Mouse (Mus musculus) retina, postnatal 7 days (tissue): ENCODE measurements around the gene Myl4.

Experiments used
- DNase-seq: peaks from one replicate; pipeline ENCODE4 v3.0.0-alpha.2; 2012; ENCODE audit warnings: low read depth, low spot score

Gene Myl4

GRCm38 (mm10) chr11:104630185-104630835, 79.8 kb downstream of the Myl4 start:
- DNase-seq: no peak

- DNase-seq: no peak
Observed at GRCm38 (mm10) chr11:104631306-104631705, 80.8 kb downstream of the Myl4 start.

GRCm38 (mm10) chr11:104637010-104637409, 86.5 kb downstream of the Myl4 start:
- DNase-seq: no peak

GRCm38 (mm10) chr11:104638006-104638405, 87.5 kb downstream of the Myl4 start:
- no peak for DNase-seq

GRCm38 (mm10) chr11:104638906-104639305, 88.4 kb downstream of the Myl4 start:
- no peak for DNase-seq

GRCm38 (mm10) chr11:104639634-104640033, 89.2 kb downstream of the Myl4 start:
- DNase-seq: no peak

- no peak for DNase-seq
Observed at GRCm38 (mm10) chr11:104640894-104641293, 90.4 kb downstream of the Myl4 start.

GRCm38 (mm10) chr11:104643236-104643635, 92.8 kb downstream of the Myl4 start:
- DNase-seq: no peak
